Mouse (Mus musculus) hindbrain, embryonic 13.5 days (tissue): Measurements from ENCODE around the gene Atp11c. TPM values are rescaled to one million over a fixed set of nuclear protein-coding genes. Genes with fewer than 3 reads are reported as not detected.

Experiments
- ATAC-seq: fragments of 200-750 bp; cut with Nextera tagmentation; 2 replicates; pipeline ENCODE4 v1.8.0; 2017; ENCODE audit warnings: moderate TSS enrichment; ENCODE audit not compliant: low FRiP score
- H3K27ac ChIP-seq: fragments of 300-500 bp; sonication (generic); 2 replicates; pipeline ENCODE4 v1.5.1; 2015; ENCODE audit warnings: inconsistent platforms, mild to moderate bottlenecking, moderate library complexity
- H3K27me3 ChIP-seq: fragments of 300-500 bp; sonication (generic); 2 replicates; pipeline ENCODE4 v1.6.1; 2015; ENCODE audit warnings: mild to moderate bottlenecking, inconsistent platforms
- H3K36me3 ChIP-seq: fragments of 300-500 bp; sonication (generic); 2 replicates; pipeline ENCODE4 v1.6.1; 2015; ENCODE audit warnings: mild to moderate bottlenecking, inconsistent platforms
- H3K4me1 ChIP-seq: fragments of 300-500 bp; sonication (generic); replicated peaks from 2 replicates; pipeline ENCODE4 v1.6.1; 2015; ENCODE audit warnings: inconsistent platforms
- H3K4me2 ChIP-seq: fragments of 300-500 bp; sonication (generic); 2 replicates; pipeline ENCODE4 v1.6.1; 2015; ENCODE audit warnings: inconsistent platforms, mild to moderate bottlenecking, moderate library complexity
- H3K4me3 ChIP-seq: fragments of 300-500 bp; sonication (generic); 2 replicates; pipeline ENCODE4 v1.5.1; 2015; ENCODE audit warnings: mild to moderate bottlenecking, inconsistent platforms
- H3K9ac ChIP-seq: fragments of 300-500 bp; sonication (generic); 2 replicates; pipeline ENCODE4 v1.6.1; 2015; ENCODE audit warnings: mild to moderate bottlenecking, inconsistent platforms
- H3K9me3 ChIP-seq: fragments of 300-500 bp; sonication (generic); 2 replicates; pipeline ENCODE4 v1.6.1; 2016; ENCODE audit warnings: inconsistent platforms
- WGBS: fragments of 180-500 bp; shearing (Covaris S2); methylation state at CpG from one replicate; pipeline ENCODE4 v1.1.7; 2015; 5-methylcytosine and 5-hydroxymethylcytosine counted together
- polyA plus RNA-seq: library from polyadenylated mRNA; unstranded; fragments of >200 nt; fragmentation: Nextera tagmentation; extraction: Ambion mirVana; gene quantifications from 2 replicates; pipeline ENCODE4 v1.2.1, GENCODE M21; 2015

Gene Atp11c
- polyA plus RNA-seq, 1 experiment from 2014 or later = 14.3 TPM

- no peaks in the 10 kb centered on the region for H3K4me1 ChIP-seq
- H3K27ac ChIP-seq = no peak overlapping the region
- H3K27me3 ChIP-seq = no peaks in the 10 kb centered on the region
- ATAC-seq = no peak
- no peaks in the 10 kb centered on the region for H3K9me3 ChIP-seq
- no peak overlapping the region for H3K4me3 ChIP-seq
- H3K36me3 ChIP-seq = no peaks in the 10 kb centered on the region
- H3K4me2 ChIP-seq = no peak overlapping the region
- no peak overlapping the region for H3K9ac ChIP-seq
- 34% methylated on average over 1 of the region's 1 CpGs for WGBS
Observed at GRCm38 (mm10) chrX:60497750-60498149, 94.7 kb downstream of the Atp11c start.

DNA sequence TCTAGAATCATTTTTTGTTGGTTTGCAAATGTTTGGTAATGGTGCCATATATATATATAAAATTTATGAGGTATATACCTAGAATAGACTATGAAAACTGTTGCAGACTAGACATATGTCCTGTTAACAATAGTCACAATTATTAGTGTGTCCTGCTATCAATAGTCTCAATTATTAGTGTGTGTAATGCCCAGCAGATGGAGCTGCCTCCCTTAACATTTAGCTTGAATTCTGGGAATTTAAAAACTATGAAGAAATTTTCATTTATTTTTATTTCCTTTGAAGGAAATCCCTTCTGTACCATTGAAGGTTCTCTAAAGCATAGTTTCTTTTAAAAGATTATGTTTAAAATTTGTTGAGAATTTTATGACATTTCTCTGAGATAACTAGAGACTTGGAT lies 97.2 kb downstream of the Atp11c start:
- H3K4me2 ChIP-seq = no peak overlapping the region
- H3K9me3 ChIP-seq = no peaks in the 10 kb centered on the region
- no peak overlapping the region for H3K4me3 ChIP-seq
- no peaks in the 10 kb centered on the region for H3K4me1 ChIP-seq
- H3K27ac ChIP-seq = no peak overlapping the region
- H3K36me3 ChIP-seq = no peaks in the 10 kb centered on the region
- no peak overlapping the region for H3K9ac ChIP-seq
- ATAC-seq = no peak
- no peaks in the 10 kb centered on the region for H3K27me3 ChIP-seq

GRCm38 (mm10) chrX:60463786-60464185 lies 128.7 kb downstream of the Atp11c start:
- Histone ChIP-seq H3K9me3 (no peaks in the 10 kb centered on the region), H3K27me3 (no peaks in the 10 kb centered on the region), H3K27ac (no peak overlapping the region), H3K4me1 (no peaks in the 10 kb centered on the region), H3K4me2 (no peak overlapping the region), H3K9ac (no peak overlapping the region), H3K36me3 (no peaks in the 10 kb centered on the region), H3K4me3 (no peak overlapping the region)
- WGBS = 11% methylated on average over 2 of the region's 2 CpGs
- no peak for ATAC-seq

DNA sequence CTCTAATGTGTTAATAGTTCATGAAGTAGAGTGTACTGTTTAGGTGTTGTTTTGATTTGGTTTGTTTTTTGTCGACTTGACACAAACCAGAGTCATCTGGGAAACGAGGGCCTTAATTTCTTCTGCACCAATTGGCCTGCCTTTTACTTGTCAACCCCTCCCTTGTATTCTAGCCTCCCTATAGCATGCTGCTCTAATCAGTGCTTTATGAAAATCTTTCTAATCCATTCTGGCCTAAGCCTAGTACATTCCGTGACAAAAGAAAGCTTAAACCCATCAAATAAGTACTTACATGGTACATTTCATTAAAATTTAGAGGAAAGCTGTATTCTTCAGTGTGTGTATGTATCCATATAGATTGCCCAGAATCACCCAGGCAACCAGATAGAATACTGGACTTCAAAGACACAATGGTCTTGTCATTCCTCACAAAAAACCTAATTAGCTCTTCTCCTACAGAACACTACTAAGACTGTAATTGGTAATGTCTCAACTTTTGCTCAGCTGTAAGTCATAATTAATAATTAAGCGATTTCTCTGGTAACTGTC lies 177.9 kb downstream of the Atp11c start:
- no peak overlapping the region for H3K4me2 ChIP-seq
- no peaks in the 10 kb centered on the region for H3K27me3 ChIP-seq
- H3K9ac ChIP-seq = no peak overlapping the region
- H3K4me3 ChIP-seq = no peak overlapping the region
- no peaks in the 10 kb centered on the region for H3K4me1 ChIP-seq
- no peaks in the 10 kb centered on the region for H3K9me3 ChIP-seq
- no peaks in the 10 kb centered on the region for H3K36me3 ChIP-seq
- no peak for ATAC-seq
- WGBS = 67% methylated on average over 4 of the region's 4 CpGs
- no peak overlapping the region for H3K27ac ChIP-seq

- 69% methylated on average over 4 of the region's 4 CpGs for WGBS
- Histone ChIP-seq H3K9me3 (no peaks in the 10 kb centered on the region), H3K27me3 (no peaks in the 10 kb centered on the region), H3K4me2 (no peak overlapping the region), H3K4me3 (no peak overlapping the region), H3K9ac (no peak overlapping the region), H3K4me1 (peaks cover 11% of the 10 kb centered on the region), H3K27ac (no peak overlapping the region), H3K36me3 (no peaks in the 10 kb centered on the region)
- no peak for ATAC-seq
Observed at GRCm38 (mm10) chrX:60405681-60406080, 186.8 kb downstream of the Atp11c start.

DNA sequence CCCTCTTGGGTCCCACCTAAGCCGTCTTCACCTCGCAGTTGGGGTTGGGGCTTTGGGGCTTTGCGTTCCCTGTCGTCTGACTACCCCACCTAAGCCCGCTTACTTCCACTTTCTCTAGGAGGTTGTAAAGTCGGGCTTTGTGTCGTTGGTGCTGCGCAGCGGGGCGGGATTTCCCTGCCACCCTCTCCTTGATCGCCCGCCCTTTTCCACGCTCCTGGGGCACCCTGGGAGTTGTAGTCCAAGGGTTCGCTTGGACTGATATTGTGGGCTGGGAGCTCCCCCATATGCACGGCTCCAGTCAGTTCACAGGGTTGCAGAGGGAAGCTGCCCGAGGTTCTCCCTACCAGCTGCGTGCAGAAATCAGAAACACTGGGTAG lies 187.8 kb downstream of the Atp11c start:
- peaks cover 11% of the 10 kb centered on the region for H3K4me1 ChIP-seq
- H3K27ac ChIP-seq = peak overlapping the region; percentile 92
- no peaks in the 10 kb centered on the region for H3K9me3 ChIP-seq
- 11% methylated on average over 16 of the region's 17 CpGs for WGBS
- H3K27me3 ChIP-seq = no peaks in the 10 kb centered on the region
- H3K36me3 ChIP-seq = no peaks in the 10 kb centered on the region
- peak; percentile 96 for ATAC-seq
- peak overlapping the region; percentile 64 for H3K4me3 ChIP-seq
- peak overlapping the region; percentile 33 for H3K4me2 ChIP-seq
- peak overlapping the region; percentile 82 for H3K9ac ChIP-seq

- no peaks in the 10 kb centered on the region for H3K36me3 ChIP-seq
- H3K4me3 ChIP-seq = peak overlapping the region; percentile 64
- peak overlapping the region; percentile 60 for H3K4me2 ChIP-seq
- peaks cover 11% of the 10 kb centered on the region for H3K4me1 ChIP-seq
- peak; percentile 82 for ATAC-seq
- H3K27me3 ChIP-seq = no peaks in the 10 kb centered on the region
- peak overlapping the region; percentile 82 for H3K9ac ChIP-seq
- no peaks in the 10 kb centered on the region for H3K9me3 ChIP-seq
- H3K27ac ChIP-seq = peak overlapping the region; percentile 92
- 17% methylated on average over 60 of the region's 126 CpGs for WGBS
Observed at GRCm38 (mm10) chrX:60403764-60404667, 188.5 kb downstream of the Atp11c start.

DNA sequence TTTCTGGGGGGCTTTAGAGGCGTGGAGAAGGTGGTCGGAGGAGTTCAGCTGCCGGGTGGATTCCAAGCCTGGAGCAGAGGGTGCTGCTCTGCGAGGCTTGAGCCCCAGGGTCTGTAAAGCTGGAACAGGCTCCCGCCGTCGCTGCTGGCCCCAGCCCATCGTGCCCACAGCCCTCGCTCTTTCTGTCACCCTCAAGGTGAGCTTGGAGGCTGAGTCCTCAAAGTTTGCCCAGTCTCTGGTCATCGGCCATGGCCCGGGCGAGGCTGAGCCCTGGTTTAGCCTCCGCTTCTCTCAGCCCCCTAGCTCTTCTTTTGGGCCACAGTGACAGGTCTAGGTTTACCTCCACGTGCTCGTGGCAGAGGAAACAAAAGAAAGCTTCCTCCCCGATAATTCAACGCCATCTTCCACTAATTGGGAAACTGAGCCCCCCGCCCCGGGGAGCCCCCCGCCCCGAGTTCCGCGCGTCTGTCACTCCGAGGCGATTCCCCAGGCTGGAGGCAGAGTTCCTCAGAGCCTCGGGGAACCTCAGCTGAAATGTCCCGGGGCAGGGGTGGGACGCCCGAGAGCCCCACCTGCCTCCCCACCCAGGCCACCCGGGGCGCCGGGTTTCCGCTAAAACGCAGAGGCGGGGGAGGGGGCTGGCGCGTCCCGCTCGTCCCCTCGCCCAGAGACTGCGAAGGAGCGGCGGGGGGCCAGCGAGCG lies 189.3 kb downstream of the Atp11c start:
- Histone ChIP-seq H3K27me3 (no peaks in the 10 kb centered on the region), H3K4me1 (peaks cover 11% of the 10 kb centered on the region), H3K9me3 (no peaks in the 10 kb centered on the region), H3K36me3 (no peaks in the 10 kb centered on the region), H3K4me3 (peak overlapping the region; percentile 64), H3K27ac (peak overlapping the region; percentile 73), H3K9ac (peak overlapping the region; percentile 82), H3K4me2 (peak overlapping the region; percentile 60)
- ATAC-seq = peak; percentile 33
- WGBS = 13% methylated on average over 43 of the region's 46 CpGs

DNA sequence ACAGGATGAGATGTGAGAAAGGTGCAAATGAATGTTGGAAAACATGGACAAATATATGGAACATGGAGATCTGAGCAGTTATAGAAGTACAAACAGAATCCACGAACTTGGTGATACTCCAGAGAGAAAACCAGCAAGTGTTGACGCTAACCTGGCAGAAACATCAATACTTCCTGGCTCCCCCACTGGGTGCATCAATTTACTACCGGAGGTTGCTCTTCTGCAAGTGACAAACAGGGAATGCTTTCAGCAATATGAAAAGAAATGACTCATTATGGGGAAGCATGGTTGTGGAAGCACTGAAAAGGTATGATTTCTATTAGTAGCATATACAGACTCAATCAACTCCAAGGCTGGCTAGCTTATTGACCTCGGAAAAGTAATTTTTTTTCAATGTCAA lies 198.2 kb downstream of the Atp11c start:
- no peak for ATAC-seq
- no peaks in the 10 kb centered on the region for H3K36me3 ChIP-seq
- no peak overlapping the region for H3K4me3 ChIP-seq
- no peaks in the 10 kb centered on the region for H3K27me3 ChIP-seq
- no peak overlapping the region for H3K27ac ChIP-seq
- H3K4me1 ChIP-seq = no peaks in the 10 kb centered on the region
- H3K9me3 ChIP-seq = no peaks in the 10 kb centered on the region
- no peak overlapping the region for H3K9ac ChIP-seq
- H3K4me2 ChIP-seq = no peak overlapping the region
- WGBS = 70% methylated on average over 4 of the region's 4 CpGs

- 90% methylated on average over 1 of the region's 1 CpGs for WGBS
- Histone ChIP-seq H3K4me3 (no peak overlapping the region), H3K4me2 (no peak overlapping the region), H3K4me1 (no peaks in the 10 kb centered on the region), H3K27me3 (no peaks in the 10 kb centered on the region), H3K9ac (no peak overlapping the region), H3K36me3 (no peaks in the 10 kb centered on the region), H3K9me3 (no peaks in the 10 kb centered on the region), H3K27ac (no peak overlapping the region)
- no peak for ATAC-seq
Observed at GRCm38 (mm10) chrX:60386852-60387251, 205.6 kb downstream of the Atp11c start.

DNA sequence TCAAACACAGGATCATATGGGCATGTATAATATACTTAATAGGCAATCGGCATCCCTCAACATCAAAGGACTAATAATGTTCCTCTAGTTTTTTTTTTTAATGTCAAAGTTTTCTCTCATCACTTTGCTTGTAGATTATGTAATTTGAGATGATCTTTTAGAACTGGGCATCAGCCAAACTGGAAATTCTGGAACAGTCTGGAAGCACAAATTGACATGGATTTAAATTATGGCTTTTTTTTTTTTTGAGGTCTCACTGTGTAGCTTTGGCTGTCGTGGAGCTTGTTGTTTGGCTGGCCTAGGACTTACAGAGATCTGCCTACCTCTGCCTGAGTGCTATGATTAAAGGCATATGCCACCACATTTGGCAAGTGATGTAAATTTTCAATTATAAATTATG lies 210.8 kb downstream of the Atp11c start:
- Histone ChIP-seq H3K4me2 (no peak overlapping the region), H3K9me3 (no peaks in the 10 kb centered on the region), H3K27ac (no peak overlapping the region), H3K27me3 (no peaks in the 10 kb centered on the region), H3K4me1 (no peaks in the 10 kb centered on the region), H3K36me3 (no peaks in the 10 kb centered on the region), H3K9ac (no peak overlapping the region), H3K4me3 (no peak overlapping the region)
- no peak for ATAC-seq
- WGBS = 96% methylated on average over 2 of the region's 2 CpGs

GRCm38 (mm10) chrX:60380386-60380785 lies 212.1 kb downstream of the Atp11c start:
- Histone ChIP-seq H3K4me1 (no peaks in the 10 kb centered on the region), H3K9ac (no peak overlapping the region), H3K4me2 (no peak overlapping the region), H3K27me3 (no peaks in the 10 kb centered on the region), H3K27ac (no peak overlapping the region), H3K4me3 (no peak overlapping the region), H3K9me3 (no peaks in the 10 kb centered on the region), H3K36me3 (no peaks in the 10 kb centered on the region)
- ATAC-seq = no peak
